Mouse (Mus musculus): ENCODE data around the gene Spp2.

Gene Spp2

GRCm38 (mm10) chr1:88466325-88467064 lies 59.7 kb downstream of the Spp2 start:
- no peak for DNase-seq (ENCODE audit: low read depth, low spot score)

GRCm38 (mm10) chr1:88467866-88468265 lies 61.1 kb downstream of the Spp2 start:
- no peak for DNase-seq (ENCODE audit: low read depth, low spot score)

GRCm38 (mm10) chr1:88468335-88468734 lies 61.6 kb downstream of the Spp2 start:
- DNase-seq (ENCODE audit: low read depth, low spot score) = no peak

- DNase-seq (ENCODE audit: low read depth, low spot score) = no peak
Measured at GRCm38 (mm10) chr1:88469746-88470145, 63.0 kb downstream of the Spp2 start.

GRCm38 (mm10) chr1:88472258-88472657 lies 65.5 kb downstream of the Spp2 start:
- no peak for DNase-seq (ENCODE audit: low read depth, low spot score)

- no peak for DNase-seq (ENCODE audit: low read depth, low spot score)
Measured at GRCm38 (mm10) chr1:88473899-88474298, 67.1 kb downstream of the Spp2 start.

- DNase-seq (ENCODE audit: low read depth, low spot score) = no peak
Measured at GRCm38 (mm10) chr1:88474598-88474997, 67.8 kb downstream of the Spp2 start.

- no peak for DNase-seq (ENCODE audit: low read depth, low spot score)
Measured at GRCm38 (mm10) chr1:88475502-88475953, 68.8 kb downstream of the Spp2 start.

All from c-Kit-negative CD71-positive TER-119-positive erythroid progenitor cells, embryonic 14.5 days (primary cell).